Comparison of ENCODE assay signal across 21 mouse cellular contexts in the genomic region with DNA sequence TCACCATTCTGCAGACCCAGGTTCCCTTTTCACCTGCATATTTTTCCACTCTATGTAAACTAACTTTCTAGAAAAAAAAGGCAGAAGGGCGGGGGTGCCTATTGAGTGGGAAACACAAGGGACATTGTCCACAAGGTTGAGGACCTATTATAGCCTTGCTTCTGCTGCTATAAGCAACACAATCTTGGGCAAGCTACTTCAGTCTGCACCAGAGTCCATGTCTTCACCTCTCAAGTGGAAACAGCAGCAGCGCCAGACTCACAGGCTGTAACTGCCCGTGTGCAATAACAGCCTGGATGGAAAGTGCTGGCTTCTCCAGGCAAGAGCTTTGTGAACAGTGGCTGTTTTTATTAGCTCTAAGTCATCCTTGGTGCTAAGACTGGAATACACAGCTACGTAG. TPM values are rescaled to one million over a fixed set of nuclear protein-coding genes. Genes with fewer than 3 reads are reported as not detected.
"Had no signal": no experiment of that assay in that cellular context is flagged by ENCODE, and none has a peak within 500 bp of the region (broad histone marks: within the 10 kb centered on the region; RNA-seq: fewer than 3 reads in every experiment).

No protein-coding gene starts in this region.

- H3K27me3 ChIP-seq: liver, embryonic 13.5 days; liver, embryonic 15.5 days; midbrain, embryonic 13.5 days; midbrain, embryonic 15.5 days; neural tube, embryonic 12.5 days; stomach, embryonic 15.5 days had no signal

- H3K9ac ChIP-seq: liver, embryonic 13.5 days; liver, embryonic 15.5 days; liver, postnatal 0 days; midbrain, embryonic 13.5 days; midbrain, embryonic 15.5 days; neural tube, embryonic 12.5 days; stomach, embryonic 15.5 days had no signal

- H3K27ac ChIP-seq: liver, embryonic 13.5 days; liver, embryonic 15.5 days; macrophage; midbrain, embryonic 13.5 days; midbrain, embryonic 15.5 days; neural tube, embryonic 12.5 days; stomach, embryonic 15.5 days; stomach, postnatal 0 days had no signal

- H3K36me3 ChIP-seq: liver, embryonic 13.5 days; liver, embryonic 15.5 days; midbrain, embryonic 13.5 days; midbrain, embryonic 15.5 days; neural tube, embryonic 12.5 days; stomach, embryonic 15.5 days had no signal

- ATAC-seq: liver, postnatal 0 days; midbrain, embryonic 13.5 days; midbrain, embryonic 15.5 days had no signal

- H3K4me3 ChIP-seq: liver, embryonic 13.5 days; liver, embryonic 15.5 days; megakaryocyte, embryonic 14.5 days; midbrain, embryonic 13.5 days; midbrain, embryonic 15.5 days; neural tube, embryonic 12.5 days; stomach, embryonic 15.5 days had no signal

- H3K9me3 ChIP-seq: liver, embryonic 13.5 days; liver, embryonic 15.5 days; megakaryocyte, embryonic 14.5 days; midbrain, embryonic 13.5 days; midbrain, embryonic 15.5 days; neural tube, embryonic 12.5 days; stomach, embryonic 15.5 days had no signal

- H3K4me1 ChIP-seq: liver, embryonic 13.5 days; liver, embryonic 15.5 days; megakaryocyte, embryonic 14.5 days; midbrain, embryonic 13.5 days; midbrain, embryonic 15.5 days; neural tube, embryonic 12.5 days; stomach, embryonic 15.5 days had no signal

- DNase-seq: liver, embryonic 13.5 days; liver, postnatal 0 days; lung, postnatal 10 days; right cerebral cortex, postnatal 14 days; thymus, adult 2 months; thymus, postnatal 25 days; thymus, postnatal 4 days had no signal

- H3K4me2 ChIP-seq: liver, embryonic 11.5 days; liver, embryonic 13.5 days; liver, embryonic 15.5 days; midbrain, embryonic 11.5 days; midbrain, embryonic 13.5 days; midbrain, embryonic 15.5 days; neural tube, embryonic 12.5 days; stomach, embryonic 15.5 days had no signal

RNA-seq across cellular contexts. Expression of gene Acsm4, which starts 2.5 kb away (rescaled TPM):
- polyA plus RNA-seq: liver, embryonic 11.5 days; liver, embryonic 13.5 days; liver, embryonic 15.5 days; liver, postnatal 0 days; macrophage; midbrain, embryonic 11.5 days; midbrain, embryonic 13.5 days; midbrain, embryonic 15.5 days; neural tube, embryonic 12.5 days; neural tube, embryonic 14.5 days; spleen, adult 2 months; stomach, embryonic 15.5 days; stomach, postnatal 0 days; testis, adult 2 months; urinary bladder, adult 2 months had no signal
